Mouse (Mus musculus): ENCODE measurements around the gene Ndufc1.

- no peak for TF ChIP-seq CTCF (IDR thresholded peaks at IDR 0.05; ENCODE audit: extremely low read depth, insufficient read length, insufficient replicate concordance, low read depth, low read length)
- no peak for TF ChIP-seq POLR2A (IDR thresholded peaks at IDR 0.05; ENCODE audit: low read depth, low read length)
Observed at GRCm38 (mm10) chr3:51397700-51398299, 11.0 kb downstream of the Ndufc1 start.

Data from small intestine, adult 2 months (tissue).